Mouse (Mus musculus) CD4-positive, CD25-positive, alpha-beta regulatory T cell (primary cell): ENCODE measurements around the gene Spata1. TPM values are rescaled to one million over a fixed set of nuclear protein-coding genes. Genes with fewer than 3 reads are reported as not detected.

ENCODE experiments used
- polyA plus RNA-seq: library from polyadenylated mRNA; unstranded; fragments of 100-300 nt; shearing (Covaris generic); gene quantifications from one replicate; pipeline ENCODE4 v1.2.1, GENCODE M21; 2017

The Spata1 gene
- polyA plus RNA-seq = 11.6 TPM

GRCm38 (mm10) chr3:146499431-146500002, at the start of gene Spata1, which contains the start of gene Gng5:
Gene Spata1 (minus strand): TSS chr3:146499753.
Gene Gng5 (plus strand): TSS chr3:146499807.

GRCm38 (mm10) chr3:146520798-146521651, 21.5 kb upstream of the Spata1 start, which contains the start of gene Rpf1:
Gene Rpf1 (minus strand): TSS chr3:146521429.

GRCm38 (mm10) chr3:146449745-146450250, 49.8 kb downstream of the Spata1 start, which contains the start of gene Ctbs:
Gene Ctbs (plus strand): TSS chr3:146449795.

Other genes starting within 250 kb of the Spata1 start
- gene Ssx2ip, start 95.1 kb downstream of the Spata1 start, polyA plus RNA-seq = 3.5 TPM
- gene Ctbs, start 50.0 kb downstream of the Spata1 start, polyA plus RNA-seq = 9.2 TPM
- gene Gng5, start 54 bp upstream of the Spata1 start, polyA plus RNA-seq = 454 TPM
- 72.3 TPM for gene Rpf1, start 21.7 kb upstream of the Spata1 start, polyA plus RNA-seq
- not detected for gene Uox, start 70.7 kb upstream of the Spata1 start, polyA plus RNA-seq
- not detected for gene Dnase2b, start 115.8 kb upstream of the Spata1 start, polyA plus RNA-seq
- gene 4930503B20Rik, start 151.6 kb upstream of the Spata1 start, polyA plus RNA-seq = not detected
- 0.51 TPM for gene Samd13, start 185.8 kb upstream of the Spata1 start, polyA plus RNA-seq